Mouse (Mus musculus): ENCODE results near the gene Adgrv1.

DNA sequence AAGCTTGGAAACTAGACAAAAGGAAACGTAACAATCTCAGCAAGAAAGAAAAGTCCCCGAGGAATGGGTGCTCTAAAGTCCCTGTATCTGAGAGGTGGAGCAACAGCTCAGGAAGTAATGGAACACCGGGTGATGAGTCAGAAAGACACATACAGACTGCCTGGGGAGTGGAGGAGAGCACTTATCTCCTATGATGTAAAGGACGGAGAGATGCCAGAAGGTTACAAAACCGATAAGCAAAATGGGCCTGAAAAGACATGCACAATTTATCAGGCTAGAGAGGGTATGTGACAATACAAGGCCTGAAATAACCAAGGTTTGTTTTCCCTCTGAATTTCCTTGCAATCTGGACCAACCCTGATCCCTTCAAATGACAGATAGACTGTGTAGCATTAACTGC is 320.8 kb downstream of the Adgrv1 start:
- TF ChIP-seq POLR2A (IDR thresholded peaks at IDR 0.05; ENCODE audit: borderline replicate concordance, extremely low read depth, insufficient read depth, insufficient read length, poor library complexity, severe bottlenecking) (no peak), CTCF (IDR thresholded peaks at IDR 0.05; ENCODE audit: borderline replicate concordance, extremely low read depth, insufficient read depth, insufficient read length) (no peak)
